Mouse (Mus musculus) kidney, postnatal 14 days (tissue): ENCODE results near the gene Gsc2.
"Not testable (repeated sequence)": the region's sequence is repeated elsewhere in the genome, so short reads cannot be mapped to it uniquely, and the experiment has no call there.

Experiments
- DNase-seq: peaks from one replicate; pipeline ENCODE4 v3.0.0; 2022; ENCODE audit warnings: mixed read lengths

Gsc2 gene

DNA sequence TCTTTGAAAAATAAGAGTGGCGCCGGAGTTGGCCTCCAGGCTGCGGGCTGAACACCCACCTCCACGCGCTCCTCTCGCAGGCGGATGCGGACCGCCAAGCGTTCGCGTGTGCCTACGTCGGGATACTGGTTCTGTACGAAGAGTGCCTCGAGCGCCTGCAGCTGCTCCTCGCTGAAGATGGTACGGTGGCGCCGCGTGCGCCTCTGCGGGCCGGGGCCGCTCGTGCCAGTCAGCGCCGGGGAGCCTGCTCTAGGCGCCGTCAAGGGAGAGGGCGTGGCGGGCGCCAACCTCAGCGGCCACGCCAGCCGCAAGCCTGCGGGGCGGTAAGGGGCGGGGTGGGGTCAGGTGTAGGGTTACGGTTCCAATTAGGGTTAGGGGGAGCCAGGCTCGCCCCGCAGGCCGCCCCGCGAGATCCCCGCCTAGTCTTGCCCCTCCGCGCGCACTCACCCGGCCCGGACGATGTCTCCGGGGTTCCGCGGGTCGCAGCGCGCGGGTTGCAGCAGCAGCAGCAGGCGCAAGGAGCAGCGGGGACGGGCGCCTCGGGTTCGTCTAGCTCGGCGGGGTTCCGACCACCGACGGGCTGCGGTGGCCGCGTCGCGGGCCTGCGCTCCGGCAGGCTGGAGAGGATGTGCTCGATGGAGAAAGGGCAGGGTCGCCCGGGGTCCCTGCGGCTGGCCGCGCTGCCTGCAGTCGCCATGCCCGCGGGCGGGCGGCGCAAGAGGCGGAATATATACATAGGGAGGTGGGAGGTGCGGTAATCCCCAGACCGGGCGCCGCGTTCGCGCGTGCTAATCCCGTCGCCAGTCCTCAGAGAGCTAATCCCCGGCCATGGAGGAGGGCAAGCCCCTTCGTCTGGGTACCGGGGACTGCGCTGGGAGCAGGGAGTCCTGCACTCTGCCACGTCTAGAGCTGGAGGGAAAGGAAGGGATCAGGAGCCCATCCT lies at the start of gene Gsc2:
Gene Gsc2 (minus strand): TSS at position 753 of the 943 bp plus-strand sequence.
- no peak for DNase-seq

DNA sequence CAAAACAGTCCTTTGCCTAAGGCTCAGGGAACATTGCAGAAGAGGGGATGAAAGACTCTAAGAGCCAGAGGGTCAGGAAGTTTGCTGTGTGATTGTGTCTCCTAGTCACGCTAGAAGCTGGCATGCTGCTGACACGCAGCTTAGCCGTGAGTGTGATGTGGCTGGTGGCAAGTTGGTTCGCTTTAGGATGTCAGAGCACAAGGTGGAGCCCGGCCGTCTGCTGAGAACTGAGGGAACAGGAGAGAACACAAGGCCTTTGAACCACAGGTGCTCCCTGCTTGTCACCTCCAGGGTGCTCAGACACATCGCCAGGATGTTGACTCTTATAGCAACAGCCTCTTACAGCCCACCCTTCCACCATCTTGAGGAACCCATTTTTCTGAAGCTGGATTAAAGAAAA lies 47.2 kb upstream of the Gsc2 start:
- DNase-seq: no peak

DNA sequence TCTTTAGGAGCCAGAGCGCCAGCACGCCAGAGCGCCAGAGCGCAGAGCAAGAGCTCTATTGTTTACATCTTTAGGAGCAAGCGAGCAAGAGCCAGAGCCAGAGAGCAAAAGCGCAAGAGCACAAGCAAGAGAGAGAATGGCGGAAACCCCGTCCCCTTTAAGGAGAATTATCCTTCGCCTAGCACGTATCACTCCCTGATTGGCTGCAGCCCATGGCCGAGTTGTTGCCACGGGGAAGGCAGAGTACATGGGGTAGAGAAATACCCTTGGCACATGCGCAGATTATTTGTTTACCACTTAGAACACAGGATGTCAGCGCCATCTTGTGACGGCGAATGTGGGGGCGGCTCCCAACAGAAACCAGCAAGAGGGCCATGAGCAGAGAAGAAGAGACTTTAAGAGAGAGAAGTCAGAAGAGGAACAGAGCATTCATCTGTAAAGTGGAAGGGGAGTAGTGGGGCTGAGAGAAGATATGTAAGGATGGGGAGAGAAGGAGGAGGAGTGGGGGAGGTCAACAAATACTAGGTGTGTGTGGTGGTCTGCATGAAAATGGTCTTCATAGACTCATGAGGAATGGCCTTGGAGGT lies 41.3 kb upstream of the Gsc2 start:
- DNase-seq: not testable (repeated sequence)

DNA sequence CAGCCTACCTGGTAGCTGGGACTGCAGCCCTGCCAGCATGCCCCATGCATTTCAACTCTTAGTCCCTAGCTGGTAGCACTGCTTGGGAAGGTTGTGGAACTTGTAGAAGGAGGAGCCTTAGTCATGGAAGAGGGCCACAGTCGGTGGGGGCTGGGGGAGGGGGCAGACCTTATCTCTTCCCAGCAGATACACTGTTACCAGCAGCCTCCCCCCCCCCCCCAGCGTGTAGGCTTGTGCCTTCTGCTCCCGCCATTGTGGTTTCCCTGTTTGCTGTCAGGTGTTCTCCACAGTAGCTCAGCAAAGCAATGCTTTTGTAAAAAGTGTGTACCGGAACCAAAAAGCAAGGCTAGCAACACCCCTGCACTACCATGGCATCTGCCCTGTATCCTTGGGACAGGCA lies 36.8 kb upstream of the Gsc2 start:
- no peak for DNase-seq

- no peak for DNase-seq
These were observed 35.2 kb upstream of the Gsc2 start for GRCm38 (mm10) chr16:17950068-17950467.

DNA sequence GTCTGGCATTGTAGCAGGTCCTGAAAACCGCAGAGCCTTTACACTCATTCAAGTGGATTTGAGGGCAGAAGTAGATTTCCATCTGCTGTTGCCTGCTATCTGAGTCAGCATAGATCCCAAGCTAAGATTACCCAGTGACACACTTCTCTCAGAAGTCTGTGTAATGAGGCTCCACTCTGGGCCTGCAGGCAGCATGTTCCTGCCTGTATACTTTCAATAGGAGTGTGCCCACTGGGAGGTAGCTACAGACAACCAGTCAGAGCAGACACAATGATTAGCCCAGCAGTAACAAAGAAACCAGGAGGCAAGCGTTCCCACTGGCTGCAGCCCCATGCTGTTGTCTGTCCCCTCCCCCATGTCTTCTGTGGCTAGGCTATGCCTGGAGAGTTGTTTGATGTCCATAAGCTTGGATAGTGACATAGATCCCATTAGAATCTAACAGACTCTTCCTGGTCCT lies 34.6 kb upstream of the Gsc2 start:
- DNase-seq: no peak

DNA sequence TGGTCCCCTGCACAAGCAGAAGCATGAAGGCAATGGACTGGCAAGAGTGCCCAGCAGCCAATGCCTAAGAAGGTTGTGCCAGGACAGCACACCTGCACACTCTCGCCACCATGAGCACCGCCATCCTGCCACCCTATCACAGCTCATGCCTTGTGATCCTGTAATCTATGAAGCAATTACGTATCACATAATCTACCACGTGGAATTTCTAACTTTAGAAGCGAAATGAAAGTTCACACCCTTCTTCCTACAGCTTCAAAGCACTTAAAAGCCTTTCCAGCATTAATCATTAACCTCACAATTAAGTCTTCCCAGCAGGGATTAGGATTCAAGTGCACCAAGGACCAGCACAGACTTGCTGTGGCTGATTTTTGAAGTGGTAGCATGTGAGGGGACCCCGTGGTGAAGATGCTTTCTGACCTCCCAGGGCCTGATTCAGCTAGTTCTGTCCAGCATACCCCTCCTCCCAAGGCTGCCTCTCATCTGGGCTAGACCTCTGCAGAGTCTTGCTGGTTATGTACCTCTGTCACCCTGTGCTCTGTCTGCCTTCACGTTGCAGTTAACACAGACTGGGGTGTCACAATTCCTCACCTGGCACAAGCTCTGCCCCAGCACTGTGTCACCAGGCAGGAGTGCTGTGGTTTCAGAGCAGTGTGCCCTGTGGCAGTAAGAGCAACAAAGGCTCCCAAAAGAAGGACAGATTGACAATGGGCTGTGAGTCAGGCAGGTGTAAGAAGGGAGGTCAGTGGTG lies 30.4 kb upstream of the Gsc2 start:
- peak; percentile 62 for DNase-seq

DNA sequence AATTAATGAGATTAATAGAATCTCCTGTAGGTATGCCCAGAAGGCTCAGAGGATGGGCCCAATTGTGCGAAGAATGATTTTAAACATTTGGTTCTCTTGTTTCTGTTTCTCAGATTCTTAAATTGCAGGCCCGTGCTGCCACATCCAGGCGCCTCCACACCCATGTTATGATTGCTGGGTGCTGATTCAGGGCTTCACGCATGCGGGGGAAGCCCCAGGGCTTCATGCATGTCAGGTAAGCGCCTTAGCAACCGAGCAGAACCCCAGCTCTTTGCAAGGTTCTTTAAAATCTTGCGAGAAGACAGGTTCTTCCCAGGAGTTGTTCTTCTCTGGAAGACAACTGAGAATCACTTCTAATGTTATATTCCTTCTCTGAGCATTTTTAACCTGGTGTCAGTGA lies 28.6 kb upstream of the Gsc2 start:
- no peak for DNase-seq

- peak; percentile 30 for DNase-seq
These were observed 24.4 kb upstream of the Gsc2 start for GRCm38 (mm10) chr16:17939255-17939751.

DNA sequence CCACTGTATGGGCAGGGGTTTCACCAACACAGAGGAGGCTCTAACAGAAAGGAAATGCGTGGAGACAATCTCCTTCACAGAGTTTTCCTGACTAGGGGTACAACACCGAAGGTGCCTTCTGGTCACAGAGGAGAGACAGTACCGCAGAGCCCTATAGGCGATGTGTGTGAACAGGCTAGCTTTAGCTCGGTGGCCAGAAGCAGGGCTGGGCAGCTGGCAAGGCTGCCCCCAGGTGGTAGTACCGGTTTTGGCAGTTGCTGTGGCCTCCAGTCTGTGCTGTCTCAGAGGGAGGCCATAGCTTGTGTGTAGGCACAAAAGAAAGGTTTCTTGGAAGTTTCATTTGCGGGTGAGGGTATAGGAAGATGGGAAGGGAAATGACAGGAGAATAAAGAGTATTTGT lies 24.0 kb upstream of the Gsc2 start:
- peak; percentile 77 for DNase-seq

DNA sequence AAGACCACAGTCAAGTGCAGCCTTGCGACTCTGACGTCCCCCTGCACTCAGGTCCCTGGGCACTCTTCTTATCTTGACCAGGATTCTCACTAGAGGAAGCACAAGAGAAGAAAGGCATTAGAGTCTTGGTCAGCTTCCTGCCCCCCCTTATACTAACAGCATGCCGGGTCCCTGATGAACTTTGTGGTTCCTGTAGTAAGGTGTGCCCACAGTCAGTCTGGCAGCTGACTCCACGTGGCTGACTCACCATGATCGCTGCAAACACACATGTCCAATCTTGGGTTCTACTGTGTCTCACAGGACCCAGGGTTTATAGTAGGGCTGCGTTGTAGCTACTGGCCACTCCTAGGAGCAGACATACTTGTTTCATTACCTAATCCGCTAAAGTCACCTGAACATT lies 23.3 kb upstream of the Gsc2 start:
- no peak for DNase-seq

DNA sequence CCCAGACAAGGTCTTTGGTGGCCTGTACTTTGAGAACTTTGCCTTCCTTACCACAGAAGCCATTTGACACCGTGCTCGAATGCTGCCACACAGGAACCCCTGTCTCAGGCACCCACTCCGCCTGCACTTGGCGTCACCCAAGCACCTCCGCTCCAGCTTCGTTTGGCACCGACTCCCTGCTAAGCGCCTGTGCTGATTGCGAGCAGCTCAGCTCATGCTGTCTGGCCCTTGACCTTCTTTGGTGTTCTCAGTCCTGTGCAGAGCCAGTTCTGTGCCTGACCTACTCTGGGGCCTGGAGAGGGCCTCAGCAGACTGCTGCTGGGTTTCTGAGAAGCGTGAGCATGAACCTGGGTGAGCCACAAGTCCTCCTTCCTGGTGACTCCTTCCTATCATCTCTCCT lies 21.9 kb upstream of the Gsc2 start:
- DNase-seq: no peak

DNA sequence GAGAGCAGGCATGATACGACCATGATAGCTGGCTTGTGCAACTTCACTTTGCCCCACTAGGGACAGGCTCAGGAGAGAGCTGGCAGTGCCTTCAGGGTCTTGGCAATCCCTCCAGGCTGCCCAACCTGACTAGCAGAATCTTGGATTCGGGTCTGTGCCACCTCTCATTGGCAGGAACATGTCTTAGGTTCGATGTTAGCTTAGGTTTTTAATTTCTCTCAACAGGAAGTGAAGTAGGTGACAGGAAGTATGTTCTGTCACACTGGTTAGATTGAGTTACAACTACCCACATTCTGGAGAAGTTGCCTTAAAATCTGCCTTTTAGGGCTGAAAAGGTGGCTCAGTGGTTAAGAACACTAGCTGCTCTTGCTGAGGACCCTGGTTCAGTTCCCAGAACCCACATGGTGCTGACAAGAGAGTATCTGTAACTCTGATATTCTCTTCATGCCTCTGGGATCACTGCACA lies 19.6 kb upstream of the Gsc2 start:
- DNase-seq: no peak

GRCm38 (mm10) chr16:17933594-17934444 lies 19.0 kb upstream of the Gsc2 start:
- DNase-seq: no peak

DNA sequence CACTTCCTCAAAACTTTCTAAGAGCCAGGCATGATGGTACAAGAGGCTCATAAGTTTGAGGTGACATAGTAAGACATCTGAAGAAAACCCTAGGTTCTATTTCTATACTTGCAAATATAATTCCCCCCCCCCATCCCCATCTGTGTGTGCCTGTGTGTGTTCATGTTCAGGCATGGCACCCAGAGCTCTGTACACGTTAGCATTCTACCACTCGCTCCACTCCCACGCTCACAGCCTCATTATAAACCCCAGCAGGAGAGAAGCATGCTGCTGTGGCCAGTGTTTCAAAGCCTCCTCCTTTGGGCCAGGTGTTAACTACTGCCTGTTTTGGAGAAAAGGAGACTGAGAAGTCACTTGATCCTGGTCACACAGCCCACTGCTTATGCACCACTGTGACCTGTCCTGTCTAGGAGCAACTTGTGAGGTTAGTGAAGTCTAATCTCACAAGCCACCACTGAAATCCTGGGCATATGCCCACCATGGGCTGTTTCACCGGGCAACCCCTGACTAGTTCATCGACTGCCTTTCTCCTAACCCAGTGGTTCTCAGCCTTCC lies 17.1 kb upstream of the Gsc2 start:
- no peak for DNase-seq

GRCm38 (mm10) chr16:17929631-17930030 lies 14.8 kb upstream of the Gsc2 start:
- DNase-seq: no peak

- no peak for DNase-seq
These were observed 14.4 kb upstream of the Gsc2 start for GRCm38 (mm10) chr16:17929211-17929610.

DNA sequence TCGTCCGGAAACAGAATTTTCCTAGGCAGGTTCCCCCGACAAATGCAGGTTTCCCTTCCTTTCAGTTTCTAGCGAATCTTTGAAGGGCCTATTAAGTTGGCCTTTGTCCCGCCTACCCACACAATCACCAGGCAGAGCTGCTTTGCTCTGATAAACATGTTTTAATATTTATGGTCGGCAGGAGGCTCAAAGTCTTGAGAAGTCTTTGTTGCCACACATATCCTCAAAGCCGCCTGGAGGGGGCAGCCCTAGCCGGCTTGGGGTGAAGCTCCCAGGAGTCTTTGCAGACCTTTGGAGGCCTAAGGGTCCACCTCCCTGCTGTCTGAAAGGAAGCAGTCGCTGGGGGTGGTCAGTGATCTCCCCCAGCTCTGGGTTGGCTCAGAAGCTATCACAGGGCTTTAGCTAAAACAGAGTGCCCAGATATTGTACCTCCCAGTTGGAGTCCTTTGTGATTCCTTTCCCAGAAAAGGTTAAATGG lies 13.8 kb upstream of the Gsc2 start:
- DNase-seq: peak; percentile 87

GRCm38 (mm10) chr16:17928087-17928580 lies 13.3 kb upstream of the Gsc2 start, which contains the start of gene Slc25a1:
TSS of gene Slc25a1 (minus strand) at chr16:17928219.
- peak; percentile 87 for DNase-seq

- DNase-seq: peak; percentile 70
These were observed 12.7 kb upstream of the Gsc2 start for GRCm38 (mm10) chr16:17927351-17928082.

- DNase-seq: no peak
These were observed 7.3 kb upstream of the Gsc2 start for GRCm38 (mm10) chr16:17922163-17922538.
